24 mouse cellular contexts compared by ENCODE assay signal in the genomic region with DNA sequence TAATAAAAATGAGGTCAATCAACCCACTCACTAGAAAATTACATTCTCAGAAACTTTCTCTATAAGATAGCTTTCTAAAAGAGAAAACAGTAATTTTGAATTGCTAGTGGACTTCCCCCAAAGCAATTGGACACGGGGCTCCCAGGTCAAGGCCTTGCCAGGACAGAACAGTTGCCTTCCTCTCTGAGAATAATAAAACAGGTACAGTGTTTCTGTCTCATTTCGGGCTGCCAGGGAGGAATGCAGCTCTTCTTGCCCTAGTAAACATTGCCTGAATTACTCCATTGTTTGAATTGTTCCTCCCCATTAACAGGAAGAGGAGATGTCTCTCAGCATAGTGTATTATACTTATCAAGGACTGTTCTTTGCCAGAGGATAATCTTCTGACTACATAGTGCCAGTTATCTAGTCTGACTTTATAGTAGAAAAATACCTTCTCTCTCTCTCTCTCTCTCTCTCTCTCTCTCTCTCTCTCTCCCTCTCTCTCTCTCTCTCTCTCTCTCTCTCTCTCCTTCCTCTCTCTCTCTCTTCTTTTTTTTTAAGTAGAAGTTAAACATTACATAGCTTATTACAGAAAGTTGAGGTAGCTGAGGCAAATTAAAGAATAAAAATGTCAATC.
"Had no signal": no experiment of that assay in that cellular context is flagged by ENCODE, and none has a peak within 500 bp of the region (broad histone marks: within the 10 kb centered on the region; RNA-seq: fewer than 3 reads in every experiment).

No protein-coding gene starts in this region.

- ATAC-seq: hindbrain, embryonic 16.5 days; inflammation-experienced regulatory T-cells, adult 6 months; intestine, embryonic 15.5 days; intestine, postnatal 0 days had no signal

- H3K4me1 ChIP-seq: heart, embryonic 10.5 days; heart, embryonic 12.5 days; hindbrain, embryonic 10.5 days; hindbrain, embryonic 12.5 days; intestine, embryonic 15.5 days; limb, embryonic 10.5 days; limb, embryonic 12.5 days had no signal

- H3K27ac ChIP-seq: gastrocnemius, adult 2 months; heart, embryonic 10.5 days; hindbrain, embryonic 10.5 days; hindbrain, embryonic 12.5 days; hindbrain, embryonic 14.5 days; intestine, embryonic 15.5 days; layer of hippocampus, adult 2 months; left cerebral cortex, adult 2 months; limb, embryonic 10.5 days; limb, embryonic 12.5 days had no signal

- H3K4me2 ChIP-seq: heart, embryonic 12.5 days; hindbrain, embryonic 12.5 days; hindbrain, embryonic 14.5 days; intestine, embryonic 15.5 days; limb, embryonic 12.5 days had no signal

- H3K27me3 ChIP-seq: heart, embryonic 12.5 days; hindbrain, embryonic 12.5 days; intestine, embryonic 15.5 days; limb, embryonic 12.5 days had no signal

- H3K9ac ChIP-seq: heart, embryonic 12.5 days; hindbrain, embryonic 12.5 days; hindbrain, embryonic 14.5 days; intestine, embryonic 15.5 days; limb, embryonic 12.5 days had no signal

- H3K9me3 ChIP-seq: heart, embryonic 10.5 days; intestine, embryonic 15.5 days; limb, embryonic 10.5 days had no signal

- H3K4me3 ChIP-seq: gastrocnemius, adult 2 months; heart, embryonic 10.5 days; heart, embryonic 12.5 days; hindbrain, embryonic 10.5 days; hindbrain, embryonic 12.5 days; intestine, embryonic 15.5 days; layer of hippocampus, adult 2 months; left cerebral cortex, adult 2 months; limb, embryonic 10.5 days; limb, embryonic 12.5 days had no signal

- H3K36me3 ChIP-seq: heart, embryonic 12.5 days; hindbrain, embryonic 10.5 days; hindbrain, embryonic 12.5 days; intestine, embryonic 15.5 days; limb, embryonic 10.5 days; limb, embryonic 12.5 days had no signal

- DNase-seq: gastrocnemius, adult 2 months; gastrocnemius, postnatal 10 days; gastrocnemius, postnatal 25 days; heart, adult 18-20 months; heart, postnatal 10 days; heart, postnatal 4 days; kidney, adult 18-20 months; kidney, adult 8-10 months; kidney, postnatal 10 days; kidney, postnatal 25 days; kidney, postnatal 4 days had no signal
